Mouse (Mus musculus) spleen, postnatal 14 days (tissue): ENCODE data around the gene Rgl1.

ENCODE experiments used
- DNase-seq, 2 experiments: peaks; one replicate each; pipeline ENCODE4 v3.0.0; 2021 to 2022; ENCODE audit warnings: low spot score in 2 of 2

Rgl1 gene

DNA sequence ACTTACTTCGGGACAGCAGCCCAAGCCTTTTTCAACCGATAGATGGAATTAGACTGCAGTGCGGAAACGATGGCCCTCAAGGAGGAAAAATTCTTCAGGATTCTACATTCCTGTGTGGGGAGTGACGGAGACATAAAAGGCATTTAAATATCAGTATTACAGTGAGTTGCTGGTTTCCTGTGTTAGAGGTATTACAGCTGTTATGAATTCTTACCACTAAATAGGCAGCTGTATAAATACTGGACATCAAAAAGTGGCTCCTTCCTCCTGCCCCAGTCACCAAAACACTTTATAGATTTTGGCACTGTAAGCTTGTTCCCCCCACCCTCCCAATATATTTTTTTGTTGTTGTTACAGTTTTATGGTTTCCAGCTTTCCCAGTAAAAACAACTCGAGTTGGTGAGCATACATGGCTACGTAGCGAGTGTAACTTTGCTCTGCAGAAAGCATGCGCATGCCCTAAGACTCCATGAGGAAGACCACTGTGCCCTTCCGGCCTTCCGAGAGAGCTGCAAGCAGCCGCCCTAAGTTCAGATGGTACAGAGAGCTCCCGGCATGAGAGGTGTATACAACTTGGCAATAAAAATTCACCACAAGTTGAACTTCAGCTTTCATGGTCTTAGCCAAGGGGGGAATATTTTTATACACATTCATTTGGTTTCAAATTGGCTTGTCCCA is 217.0 kb downstream of the Rgl1 start:
- DNase-seq, result no peak

DNA sequence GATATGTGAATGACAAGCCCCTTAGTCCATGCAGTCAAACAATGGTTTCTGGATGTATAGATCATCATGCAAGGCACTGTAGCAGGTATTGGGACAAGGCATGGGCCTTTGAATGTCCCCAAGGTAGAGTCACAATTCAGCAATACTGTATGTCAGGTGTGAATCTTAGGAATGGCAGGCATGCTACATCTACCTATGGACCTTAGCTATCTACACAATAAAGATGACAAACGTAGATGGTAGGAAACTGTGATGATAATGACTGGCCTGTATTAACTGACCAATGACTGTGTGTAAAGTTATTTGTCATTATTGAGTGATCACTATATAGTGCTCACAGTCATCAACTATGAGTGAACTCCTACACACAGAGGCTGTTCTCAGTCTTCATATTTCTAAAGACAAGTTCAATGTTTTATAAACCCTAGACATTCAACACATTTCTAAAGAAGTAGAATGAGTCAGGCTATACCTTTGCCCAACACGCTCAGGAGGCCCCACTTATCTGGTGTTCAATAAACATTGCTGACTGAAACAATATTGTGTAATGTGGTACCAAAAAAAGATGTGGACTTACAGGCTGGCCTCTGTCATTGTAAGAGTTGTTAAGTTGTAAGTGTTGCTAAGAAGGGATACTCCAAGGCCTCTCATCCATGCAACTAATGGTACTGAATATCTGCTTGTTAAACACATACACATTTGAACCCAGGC is 222.5 kb downstream of the Rgl1 start:
- no peak for DNase-seq

DNA sequence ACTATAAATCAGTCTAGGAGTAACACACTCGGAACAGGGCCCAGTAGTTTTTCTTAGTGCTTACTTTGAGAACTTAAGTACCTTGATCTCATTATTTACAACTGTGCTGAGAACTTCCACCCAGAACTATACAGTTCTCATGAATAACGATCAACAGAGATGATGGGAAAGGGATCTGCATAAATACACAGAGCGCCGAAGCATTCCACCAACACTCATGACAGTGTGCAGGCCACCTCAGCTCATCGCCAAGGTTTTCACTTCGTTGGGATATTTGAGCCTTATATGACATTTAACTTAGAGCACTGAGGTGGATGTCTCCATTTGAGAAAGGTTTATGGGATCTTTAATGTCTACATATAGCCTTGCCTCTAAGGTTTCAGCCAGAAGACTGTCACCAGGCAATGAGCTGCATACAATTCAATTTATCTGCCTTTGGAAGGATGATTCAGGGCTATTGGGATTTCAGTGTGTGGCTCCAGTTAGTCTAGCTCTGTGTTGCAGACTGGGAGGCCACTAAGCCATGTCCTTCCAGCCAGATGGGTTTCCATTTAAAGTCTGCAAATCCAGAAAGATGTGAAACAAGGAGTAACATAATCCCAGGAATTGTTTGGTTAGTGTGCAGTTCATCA is 223.3 kb downstream of the Rgl1 start:
- no peak for DNase-seq

DNA sequence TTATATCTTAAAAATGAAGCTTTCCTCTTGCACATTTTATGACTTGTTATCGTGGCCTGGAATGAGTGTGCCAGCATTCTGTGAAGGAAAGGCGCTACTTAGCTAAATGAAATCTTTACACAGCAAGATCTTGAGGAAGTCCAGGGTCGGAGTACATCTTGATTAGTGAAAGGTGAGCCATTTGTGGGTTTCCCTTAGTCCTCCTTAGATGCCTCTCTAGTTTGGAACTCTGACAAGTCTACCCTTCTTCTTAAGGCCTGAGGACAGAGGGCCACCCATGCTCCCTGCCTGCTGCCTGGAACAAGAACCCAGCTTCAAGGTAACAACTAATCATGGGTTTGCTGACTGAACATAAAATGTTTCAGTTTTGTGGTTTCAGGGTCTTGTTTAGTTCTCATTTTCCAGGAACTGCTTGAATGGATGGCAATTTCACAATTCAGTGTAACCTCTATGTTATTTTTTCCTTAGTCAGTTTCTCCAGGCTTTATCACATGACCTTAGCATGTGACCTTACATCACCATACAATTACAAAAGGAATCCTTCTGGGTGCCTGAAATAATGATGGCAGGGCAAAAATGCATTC is 225.8 kb downstream of the Rgl1 start:
- no peak for DNase-seq

DNA sequence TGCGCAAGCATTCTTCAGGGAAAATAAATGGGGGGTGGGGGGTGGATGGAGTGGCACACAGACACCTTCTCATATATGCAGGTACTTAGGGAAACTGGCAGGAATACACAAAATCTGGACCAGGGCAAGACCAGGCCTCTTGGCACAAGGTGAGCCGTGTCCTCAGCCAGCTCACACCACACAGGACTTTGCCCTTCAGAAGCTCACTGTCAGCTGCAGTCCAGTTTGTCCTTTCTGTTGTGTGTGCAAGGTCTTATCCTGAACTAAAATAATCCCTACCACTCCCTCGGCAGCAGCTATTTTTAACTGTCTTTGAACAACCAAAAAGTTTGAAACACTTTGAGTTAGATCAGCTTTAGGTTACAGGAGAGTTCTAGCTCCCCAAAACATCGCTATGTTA is 227.3 kb downstream of the Rgl1 start:
- DNase-seq, result no peak

DNA sequence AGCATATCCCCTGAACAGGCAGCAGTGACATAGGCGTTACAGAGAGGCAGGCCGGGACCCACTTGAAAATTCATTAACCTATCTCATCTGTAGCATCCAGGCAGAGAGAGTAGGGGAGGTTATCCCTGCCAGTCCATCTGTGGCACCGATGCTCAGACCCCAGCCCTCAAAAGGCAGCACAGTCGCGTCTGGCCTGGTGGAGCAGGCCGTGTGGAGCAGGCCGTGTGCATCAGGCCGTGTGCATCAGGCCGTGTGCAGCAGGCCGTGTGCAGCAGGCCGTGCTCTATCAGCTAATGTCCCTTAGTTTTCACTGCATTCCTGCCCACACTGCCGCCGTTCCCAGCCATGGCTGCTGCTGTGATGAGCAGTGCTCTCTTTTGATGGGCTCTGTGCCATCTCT is 229.0 kb downstream of the Rgl1 start:
- no peak for DNase-seq

DNA sequence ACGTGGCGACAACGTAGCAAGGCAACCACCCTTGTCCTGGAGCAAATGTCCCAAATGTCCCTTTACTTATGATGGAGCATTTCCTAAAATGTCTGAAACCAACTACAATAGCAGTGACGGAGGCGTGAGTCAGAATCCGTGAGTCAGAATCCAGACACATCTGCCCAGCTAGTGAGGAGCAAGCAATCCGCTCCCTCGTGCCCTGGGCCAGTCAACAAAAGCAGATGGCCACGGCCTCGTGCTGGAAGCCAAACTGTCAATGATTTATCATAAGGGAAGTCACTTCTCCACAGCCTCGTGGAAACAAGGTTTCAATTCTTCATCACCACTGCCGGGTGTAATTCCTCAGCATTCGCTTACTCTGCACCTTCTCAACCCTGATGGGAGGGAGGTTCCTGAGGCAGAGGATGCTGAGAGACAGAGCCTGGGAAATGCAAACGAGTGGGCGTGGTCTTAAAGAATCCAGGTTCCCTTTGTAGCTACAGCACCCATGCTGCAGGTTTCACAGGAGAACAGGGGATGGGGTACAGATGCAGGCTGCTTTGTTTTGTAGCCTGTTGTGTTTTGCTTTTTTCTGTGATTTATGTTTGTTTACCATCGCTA is 229.6 kb downstream of the Rgl1 start:
- DNase-seq, result no peak

DNA sequence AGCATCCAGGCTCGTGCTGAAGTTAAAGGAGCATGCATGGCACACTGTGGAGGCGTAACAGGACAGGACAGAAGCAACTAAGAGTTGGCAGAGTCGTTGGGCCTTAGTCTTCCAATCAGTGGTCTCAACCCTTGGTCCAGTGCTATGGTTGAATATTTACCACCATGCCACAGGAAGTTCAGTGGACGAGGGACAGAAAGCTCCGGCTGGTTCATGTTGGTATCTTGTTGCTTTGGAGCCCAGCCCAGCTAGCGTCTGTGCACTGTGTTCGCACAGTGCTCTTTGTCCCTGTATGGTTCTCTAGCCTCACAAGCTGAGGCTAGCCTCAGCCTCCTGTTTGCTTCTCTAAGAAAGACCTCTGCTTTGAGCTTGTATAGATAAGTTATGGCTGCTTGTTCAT is 231.6 kb downstream of the Rgl1 start:
- no peak for DNase-seq

DNA sequence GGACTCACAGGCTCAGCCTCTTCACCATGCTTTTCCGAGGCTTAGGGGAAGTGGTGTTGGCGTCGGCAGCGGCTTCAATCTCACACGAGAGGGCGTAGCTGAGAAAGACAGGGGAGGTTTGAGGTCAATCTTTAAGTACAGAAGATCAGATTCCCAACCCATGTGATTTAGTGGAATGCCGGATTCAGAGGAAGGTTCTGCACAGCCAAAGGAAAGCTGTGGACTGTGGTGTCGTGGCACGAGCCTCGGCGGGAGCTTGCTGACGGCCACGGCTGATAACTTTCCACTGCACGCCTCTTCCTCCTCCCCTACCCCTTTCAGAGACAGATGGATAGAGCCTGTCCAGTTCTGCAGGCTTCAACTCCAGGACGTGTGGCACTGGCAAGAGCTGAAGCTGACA is 234.7 kb downstream of the Rgl1 start:
- no peak for DNase-seq

DNA sequence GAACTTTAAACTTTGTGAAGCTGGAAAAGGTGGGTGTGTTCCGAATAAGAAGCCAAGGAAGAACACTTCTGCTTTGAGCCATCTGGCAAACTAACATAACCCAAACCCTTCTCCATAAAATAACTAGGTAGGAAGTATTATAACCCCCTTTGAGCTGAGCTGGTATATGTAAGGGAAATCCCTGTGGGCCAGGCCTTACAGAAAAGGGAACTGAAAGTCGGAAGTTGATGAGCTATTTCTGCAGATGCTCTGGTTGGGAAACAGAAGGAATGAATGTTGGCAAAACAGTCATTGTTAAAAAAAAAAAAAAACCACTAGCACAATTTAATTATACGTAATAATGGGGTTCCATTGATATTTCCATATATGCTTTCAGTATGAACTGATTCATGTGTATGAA is 237.4 kb downstream of the Rgl1 start:
- no peak for DNase-seq

DNA sequence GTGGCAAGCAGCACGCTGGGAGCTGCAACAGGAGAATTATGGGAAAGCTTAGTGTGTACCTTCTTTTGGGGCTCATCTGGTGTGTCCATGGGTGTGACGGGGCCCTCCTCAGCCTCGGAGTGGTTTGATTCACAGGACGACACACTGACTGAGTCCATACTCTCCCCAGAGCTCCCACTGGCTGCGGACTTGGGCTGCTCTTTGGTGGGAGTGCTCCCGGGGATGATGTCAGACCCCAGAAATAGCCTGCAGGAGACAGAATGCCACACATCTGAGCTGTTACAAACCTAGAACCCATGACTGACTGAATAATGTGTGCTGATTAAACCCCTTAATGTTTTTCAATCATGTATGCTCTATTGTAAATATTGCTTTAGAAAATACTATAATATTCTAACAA is 237.9 kb downstream of the Rgl1 start:
- no peak for DNase-seq

DNA sequence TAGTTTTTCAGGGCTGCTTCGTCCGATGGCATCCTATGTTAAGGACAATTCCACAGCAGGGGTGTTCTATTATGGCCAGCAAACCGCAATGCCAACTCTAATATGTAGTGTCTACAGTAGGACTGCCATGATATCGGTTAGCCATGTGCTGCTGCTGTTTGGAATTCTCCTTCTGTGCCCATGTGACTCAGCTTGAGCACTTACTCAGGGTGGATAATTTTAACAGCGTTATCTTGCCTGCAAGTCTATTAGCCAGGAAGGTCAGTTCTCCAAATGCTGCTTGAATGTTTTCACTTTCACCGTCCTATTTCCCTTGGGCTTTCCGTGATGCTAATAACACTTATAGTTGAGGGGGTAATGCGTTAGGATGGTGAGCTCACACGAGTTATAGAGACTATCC is 240.0 kb downstream of the Rgl1 start:
- DNase-seq, result no peak

DNA sequence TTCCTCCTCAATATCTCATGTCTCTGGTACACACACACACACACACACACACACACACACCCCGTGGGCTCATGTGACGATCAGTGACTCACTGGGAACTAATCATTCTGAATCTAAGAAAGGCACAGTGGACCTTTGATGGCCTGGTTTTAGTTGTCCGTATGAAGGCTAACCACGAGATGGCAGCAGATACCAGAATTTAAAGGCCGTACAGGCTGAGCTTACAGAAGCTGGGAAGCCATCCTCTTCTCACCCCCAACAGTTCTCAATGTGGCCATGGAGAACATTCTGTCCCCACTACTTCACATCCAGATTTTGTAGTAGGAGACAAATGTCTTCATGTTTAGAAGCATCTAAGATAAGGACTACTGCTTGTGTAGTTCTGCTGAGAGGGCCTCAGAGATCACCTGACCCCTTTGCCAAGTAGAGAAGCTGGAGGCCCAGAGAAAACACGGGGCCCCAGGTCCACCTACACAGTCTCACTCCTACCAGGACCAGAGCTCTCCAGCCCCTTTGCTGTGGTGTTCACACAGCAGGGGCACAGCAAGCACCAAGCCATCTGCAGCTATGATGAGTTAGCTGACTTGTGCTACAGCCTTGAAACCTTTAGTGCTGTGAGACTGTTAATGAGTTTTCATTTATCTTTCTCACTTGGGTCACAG is 241.0 kb downstream of the Rgl1 start:
- DNase-seq, result peak; percentile 15 to 62

DNA sequence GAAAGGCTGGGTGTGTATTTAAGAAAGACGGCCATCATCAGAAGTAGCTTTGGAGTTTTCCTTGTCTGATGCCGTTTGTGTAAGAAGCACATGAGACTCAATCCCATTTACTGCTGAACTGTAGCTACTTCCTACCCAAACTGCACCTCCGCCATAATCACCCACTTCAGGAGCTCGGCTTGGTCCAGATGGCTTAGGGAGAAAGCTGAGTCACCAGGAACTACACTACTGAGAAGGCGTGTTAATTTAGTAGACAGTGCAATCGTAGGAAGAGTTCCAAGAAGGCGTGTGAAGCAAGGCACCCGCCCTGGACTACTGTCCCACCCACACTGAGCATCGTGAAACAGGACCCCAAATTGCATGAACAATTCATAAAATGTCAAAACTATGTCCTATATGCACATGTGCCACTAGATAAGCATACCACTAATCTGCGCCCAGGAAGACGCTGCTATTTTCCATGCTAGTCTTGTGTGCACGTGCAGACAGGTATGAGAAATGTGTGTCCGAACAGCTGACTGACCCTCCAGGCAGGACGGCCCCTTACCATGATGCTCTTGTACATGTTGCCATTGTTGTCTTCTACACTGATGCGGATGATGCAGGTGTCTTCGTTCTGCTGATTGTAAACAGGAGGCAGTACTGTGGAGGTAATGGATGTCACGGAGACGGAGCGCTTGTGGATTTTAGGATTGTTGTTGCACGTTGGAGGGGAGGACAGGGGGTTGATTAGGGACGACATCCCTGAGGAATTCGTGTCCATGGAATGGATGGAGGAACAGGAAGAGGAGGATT is 241.9 kb downstream of the Rgl1 start:
- DNase-seq, result no peak

DNA sequence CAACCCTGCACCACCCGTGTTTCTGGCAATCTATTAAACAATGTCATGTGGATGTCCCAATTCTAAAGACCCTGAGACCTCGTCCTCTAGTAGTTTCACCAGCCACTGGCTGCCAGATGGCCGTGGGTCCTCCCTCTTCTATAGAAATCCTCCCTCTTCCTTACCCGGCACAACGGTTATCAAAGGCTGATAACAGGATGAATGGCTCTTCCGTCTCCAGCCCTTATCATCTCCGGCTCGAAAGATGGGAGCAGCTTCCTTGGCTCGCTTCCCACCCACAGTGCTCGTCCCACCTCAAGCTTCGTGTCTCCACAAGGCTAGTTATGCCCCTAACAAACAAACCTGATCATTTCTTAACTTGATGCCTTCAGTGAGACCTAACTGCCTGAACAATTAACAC is 242.9 kb downstream of the Rgl1 start:
- no peak for DNase-seq

DNA sequence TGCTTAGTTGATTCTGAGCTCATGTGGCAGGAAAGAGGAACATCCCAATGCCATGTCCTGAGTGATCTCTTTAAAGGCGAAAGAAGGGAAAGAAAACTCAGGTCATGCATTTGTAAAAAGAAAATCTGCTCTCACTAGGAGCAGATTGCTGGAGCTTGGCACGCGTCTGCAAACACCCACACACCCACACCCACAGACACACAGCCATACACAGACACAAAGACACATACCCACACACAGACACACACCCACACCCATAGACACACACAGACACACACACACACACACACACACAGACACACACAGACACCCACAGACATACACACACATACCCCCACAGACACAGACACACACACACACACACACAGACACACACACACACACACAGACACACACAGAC is 243.9 kb downstream of the Rgl1 start:
- DNase-seq, result no peak

DNA sequence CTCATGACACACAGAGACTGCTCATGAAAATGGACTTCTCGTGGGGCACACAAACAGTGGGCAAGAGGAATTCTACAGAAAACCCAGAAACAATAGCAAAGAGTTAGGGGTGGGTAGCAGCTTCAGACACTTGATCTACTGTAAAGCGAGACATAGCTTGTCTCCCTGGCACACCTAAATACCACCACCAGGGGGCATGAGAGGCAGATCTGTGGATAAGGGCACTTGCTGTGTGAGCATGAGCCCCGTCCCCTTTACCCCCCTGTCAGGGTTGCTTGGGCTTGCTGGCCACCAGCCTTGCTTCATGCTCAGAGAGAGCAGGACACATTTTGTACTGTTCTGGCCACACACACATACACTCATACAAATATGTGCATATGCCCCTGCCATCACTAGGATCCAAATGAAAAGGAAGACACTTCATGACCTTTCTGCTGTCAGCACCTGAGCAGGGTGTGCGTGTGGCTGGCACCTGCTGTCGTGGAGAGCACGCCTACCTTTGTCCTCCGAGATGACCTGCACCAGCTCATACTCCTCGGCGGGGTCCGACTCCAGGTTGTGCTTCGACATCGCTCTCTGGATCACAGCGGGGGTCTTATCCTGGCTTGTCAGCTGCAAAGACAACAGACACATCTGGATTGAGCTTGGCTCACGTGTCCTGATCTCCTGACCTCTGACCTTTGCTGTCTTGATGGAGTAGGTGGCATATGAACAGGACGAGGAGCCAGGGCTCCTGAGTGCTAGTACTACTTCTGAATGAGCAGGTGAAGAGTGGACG is 245.2 kb downstream of the Rgl1 start:
- DNase-seq, result peak; percentile 33 to 58

DNA sequence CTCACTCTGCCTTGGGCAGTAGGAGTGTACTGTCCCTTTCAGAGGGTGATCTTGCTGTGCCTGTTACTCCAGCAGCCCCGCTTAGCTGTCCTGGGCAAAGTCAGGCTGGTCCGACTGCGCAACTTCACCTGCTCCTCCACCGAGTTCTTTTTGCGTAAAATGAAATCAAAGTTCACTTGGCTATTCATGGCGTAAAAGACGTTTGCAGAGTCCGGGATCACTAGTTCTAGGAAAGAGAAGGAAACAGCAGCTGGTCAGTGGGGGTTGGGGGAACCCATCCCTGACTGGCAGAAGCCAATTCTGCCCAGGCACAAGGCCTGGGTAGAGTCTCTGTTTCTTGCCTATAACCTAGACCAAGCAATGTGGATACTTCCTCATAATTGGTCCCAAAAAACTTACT is 247.2 kb downstream of the Rgl1 start:
- no peak for DNase-seq

DNA sequence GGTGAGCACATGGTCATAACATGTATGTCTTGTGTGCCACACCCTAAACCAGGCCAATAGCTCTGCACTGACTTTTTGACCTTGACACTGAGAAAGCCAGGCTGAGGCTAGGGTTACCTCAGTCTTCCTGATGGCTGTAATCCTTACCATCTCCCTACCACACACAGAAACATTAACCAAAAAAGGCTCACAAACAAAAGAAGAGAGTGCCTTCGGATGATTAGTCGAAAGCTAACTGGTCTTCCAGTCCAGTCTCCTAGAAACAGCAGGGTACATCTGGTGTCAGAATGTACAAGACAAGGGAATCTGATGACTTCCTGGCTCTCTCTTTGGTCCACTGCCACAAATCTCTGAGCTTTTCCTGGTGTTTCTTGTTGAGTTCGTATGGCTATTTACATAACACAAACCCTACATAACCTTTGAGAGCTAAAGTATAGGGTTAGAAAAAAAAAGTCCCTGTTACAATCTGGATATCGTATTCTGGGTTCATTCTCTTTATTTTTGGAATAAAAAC is 249.0 kb downstream of the Rgl1 start:
- no peak for DNase-seq

DNA sequence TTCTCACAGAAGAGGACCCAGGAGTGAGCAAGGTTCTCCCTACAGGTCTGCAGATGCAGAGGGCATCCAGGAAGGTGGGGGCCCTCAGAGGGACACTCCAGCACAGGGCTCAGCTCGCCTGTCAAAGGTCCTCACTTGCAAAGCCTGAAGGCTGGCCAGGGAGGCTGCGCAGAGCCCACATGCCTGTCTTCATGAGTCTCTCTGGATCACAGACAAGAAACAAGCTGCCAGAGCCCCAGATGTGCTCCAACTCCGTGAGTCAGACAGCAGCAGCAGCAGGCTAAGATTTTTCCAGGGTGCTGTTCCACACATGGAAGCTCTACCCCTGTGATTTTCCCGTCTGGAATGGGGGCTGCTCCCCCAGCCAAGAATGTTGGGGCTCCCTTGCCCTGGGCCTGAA is 251.9 kb downstream of the Rgl1 start:
- no peak for DNase-seq
